9 mouse cellular contexts compared by ENCODE assay signal in genomic region chr10:62603233-62604030, GRCm38 (mm10). TPM values are rescaled to one million over a fixed set of nuclear protein-coding genes. Genes with fewer than 3 reads are reported as not detected.
DNase-seq lines count a peak whose midpoint lies in the region; ATAC-seq and TF ChIP-seq lines count a peak whose summit lies in the region.
"Had no signal": no experiment of that assay in that cellular context is flagged by ENCODE, and none has a peak within 500 bp of the region (broad histone marks: within the 10 kb centered on the region; RNA-seq: fewer than 3 reads in every experiment).

No protein-coding gene starts in this region.

- H3K36me3 ChIP-seq in stomach, embryonic 14.5 days (ENCODE audit: control insufficient read depth, insufficient read depth, low read length), result peaks cover 2% of the 10 kb centered on the region; the same call in 1 of the 2 replicates
- H3K36me3 ChIP-seq in stomach, postnatal 0 days (ENCODE audit: control insufficient read depth, insufficient read depth, low read length), result no peaks in the 10 kb centered on the region
- peaks cover 13% of the 10 kb centered on the region for H3K36me3 ChIP-seq in liver, embryonic 13.5 days

- TF ChIP-seq EP300 in stomach, postnatal 0 days (optimal IDR thresholded peaks at IDR 0.05), result no peak

- H3K4me3 ChIP-seq in stomach, embryonic 14.5 days (ENCODE audit: low read depth, low read length), result no peak overlapping the region
- no peak overlapping the region for H3K4me3 ChIP-seq in stomach, postnatal 0 days (ENCODE audit: low read depth, low read length)
- H3K4me3 ChIP-seq in liver, embryonic 13.5 days (replicated peaks), result peak overlapping the region; percentile 93

- no peak overlapping the region for H3K27ac ChIP-seq in stomach, embryonic 14.5 days (ENCODE audit: low read length)
- H3K27ac ChIP-seq in stomach, postnatal 0 days (replicated peaks), result no peak overlapping the region
- H3K27ac ChIP-seq in liver, embryonic 13.5 days, result no peak overlapping the region; the same call in 1 of the 2 replicates

- no peak overlapping the region; the same call in 1 of the 2 replicates for H3K4me2 ChIP-seq in stomach, embryonic 14.5 days (replicated peaks; ENCODE audit: low read depth, low read length)
- no peak overlapping the region for H3K4me2 ChIP-seq in stomach, postnatal 0 days (replicated peaks; ENCODE audit: low read depth)
- H3K4me2 ChIP-seq in liver, embryonic 13.5 days, result peak overlapping the region; percentile 96

- DNase-seq in heart, adult 11 months, result peak; percentile 46
- DNase-seq in heart, adult 9 months (ENCODE audit: low spot score in 2 of 2), result no peak
- no peak for DNase-seq in stomach, postnatal 0 days (ENCODE audit: low spot score)
- no peak for DNase-seq in liver, embryonic 13.5 days
- DNase-seq in yolk sac, embryonic 10.5 days (ENCODE audit: low spot score), result no peak
- no peak for DNase-seq in gastrocnemius, postnatal 4 days (ENCODE audit: low spot score in 2 of 2)
- DNase-seq: heart, adult 2 months had no signal

- ATAC-seq in stomach, embryonic 14.5 days (ENCODE audit: insufficient number of reproducible peaks, insufficient read depth, low FRiP score, low read depth), result no peak
- ATAC-seq in stomach, postnatal 0 days (ENCODE audit: low FRiP score, low TSS enrichment), result no peak
- ATAC-seq in liver, embryonic 13.5 days (ENCODE audit: low read depth), result no peak
- ATAC-seq in inflammation-experienced regulatory T-cells, adult 6 months, result no peak

- H3K9me3 ChIP-seq in stomach, embryonic 14.5 days (ENCODE audit: control insufficient read depth, low read depth, low read length), result no peaks in the 10 kb centered on the region
- no peaks in the 10 kb centered on the region for H3K9me3 ChIP-seq in stomach, postnatal 0 days (ENCODE audit: control insufficient read depth, low read length)
- no peaks in the 10 kb centered on the region for H3K9me3 ChIP-seq in liver, embryonic 13.5 days (replicated peaks)

- no peaks in the 10 kb centered on the region for H3K27me3 ChIP-seq in stomach, embryonic 14.5 days (ENCODE audit: control insufficient read depth, insufficient read depth, low read length)
- H3K27me3 ChIP-seq in stomach, postnatal 0 days (ENCODE audit: control insufficient read depth, insufficient read depth, low read length), result no peaks in the 10 kb centered on the region
- no peaks in the 10 kb centered on the region for H3K27me3 ChIP-seq in liver, embryonic 13.5 days

- 0 out of 2 replicates have a peak overlapping the region, but pooled peaks have one; percentile 30 for H3K9ac ChIP-seq in stomach, embryonic 14.5 days (replicated peaks; ENCODE audit: low read depth, low read length)
- H3K9ac ChIP-seq in stomach, postnatal 0 days (ENCODE audit: low read length), result no peak overlapping the region
- peak overlapping the region; percentile 88; the same call in 1 of the 2 replicates for H3K9ac ChIP-seq in liver, embryonic 13.5 days

- 80% methylated on average over 12 of the region's 12 CpGs for whole genome bisulfite sequencing in stomach, embryonic 14.5 days
- 79% methylated on average over 12 of the region's 12 CpGs for WGBS in stomach, postnatal 0 days
- 73% methylated on average over 12 of the region's 12 CpGs for WGBS in liver, embryonic 13.5 days (ENCODE audit: insufficient replicate concordance)

- TF ChIP-seq CTCF in stomach, postnatal 0 days (IDR thresholded peaks at IDR 0.05; ENCODE audit: low read depth), result no peak

- H3K4me1 ChIP-seq in stomach, embryonic 14.5 days (ENCODE audit: control insufficient read depth, insufficient read depth, low read length), result 0 out of 2 replicates have a peak, but pooled peaks cover 5% of the 10 kb centered on the region
- H3K4me1 ChIP-seq in stomach, postnatal 0 days (replicated peaks; ENCODE audit: control insufficient read depth, insufficient read depth), result no peaks in the 10 kb centered on the region
- peaks cover 41% of the 10 kb centered on the region for H3K4me1 ChIP-seq in liver, embryonic 13.5 days (replicated peaks)

RNA-seq across cellular contexts. Expression of gene Ddx21, which starts 1.4 kb away (rescaled TPM):
- polyA plus RNA-seq in stomach, embryonic 14.5 days (2014; fragmentation: Nextera tagmentation; extraction: Ambion mirVana), result 27.0 and 28.3 TPM in 2 replicates
- 11.1 and 11.2 TPM in 2 replicates for polyA plus RNA-seq in stomach, postnatal 0 days (2015; fragmentation: Nextera tagmentation; extraction: Ambion mirVana)
- polyA plus RNA-seq in liver, embryonic 13.5 days (2015; fragmentation: Nextera tagmentation; extraction: Ambion mirVana), result 26.3 and 32.2 TPM in 2 replicates
- polyA plus RNA-seq in inflammation-experienced regulatory T-cells, adult 6 months (2017; shearing (Covaris generic)), result 10 to 100 TPM; 51.4 to 60.7 (median 54.9) TPM
- total RNA-seq in gastrocnemius, postnatal 4 days (2021), result 10 to 100 TPM; 34.9 to 41.2 TPM

RNA-seq across cellular contexts. Expression of gene Kif1bp, which starts 25.2 kb away (rescaled TPM):
- polyA plus RNA-seq in stomach, embryonic 14.5 days (2014; fragmentation: Nextera tagmentation; extraction: Ambion mirVana), result 38.7 and 41.6 TPM in 2 replicates
- 16.4 and 16.8 TPM in 2 replicates for polyA plus RNA-seq in stomach, postnatal 0 days (2015; fragmentation: Nextera tagmentation; extraction: Ambion mirVana)
- 12.9 and 13.7 TPM in 2 replicates for polyA plus RNA-seq in liver, embryonic 13.5 days (2015; fragmentation: Nextera tagmentation; extraction: Ambion mirVana)
- polyA plus RNA-seq in inflammation-experienced regulatory T-cells, adult 6 months (2017; shearing (Covaris generic)), result 1 to 10 TPM; 4.1 to 8.7 (median 5.0) TPM
- total RNA-seq in gastrocnemius, postnatal 4 days (2021), result 10 to 100 TPM; 29.4 to 31.0 TPM

RNA-seq across cellular contexts. Expression of gene Ddx50, which starts 47.6 kb away (rescaled TPM):
- polyA plus RNA-seq in stomach, embryonic 14.5 days (2014; fragmentation: Nextera tagmentation; extraction: Ambion mirVana), result 147 and 148 TPM in 2 replicates
- 80.6 and 81.2 TPM in 2 replicates for polyA plus RNA-seq in stomach, postnatal 0 days (2015; fragmentation: Nextera tagmentation; extraction: Ambion mirVana)
- 39.3 and 50.7 TPM in 2 replicates for polyA plus RNA-seq in liver, embryonic 13.5 days (2015; fragmentation: Nextera tagmentation; extraction: Ambion mirVana)
- polyA plus RNA-seq in inflammation-experienced regulatory T-cells, adult 6 months (2017; shearing (Covaris generic)), result 100 to 1,000 TPM in 2 of 3 experiments, 10 to 100 TPM in 1; 94.3 to 115 (median 103) TPM
- total RNA-seq in gastrocnemius, postnatal 4 days (2021), result 100 to 1,000 TPM in 1 of 2 experiments, 10 to 100 TPM in 1; 89.7 to 106 TPM
